Mouse (Mus musculus): ENCODE results near the gene Nckap1.
"Not testable (repeated sequence)": the region's sequence is repeated elsewhere in the genome, so short reads cannot be mapped to it uniquely, and the experiment has no call there.

The Nckap1 gene

GRCm38 (mm10) chr2:80559655-80560054 is 21.5 kb downstream of the Nckap1 start:
- DNase-seq = no peak

- no peak for DNase-seq
These were observed 26.7 kb downstream of the Nckap1 start for GRCm38 (mm10) chr2:80554442-80554841.

- no peak for DNase-seq
These were observed 31.5 kb downstream of the Nckap1 start for GRCm38 (mm10) chr2:80549704-80550103.

GRCm38 (mm10) chr2:80547901-80548300 is 33.3 kb downstream of the Nckap1 start:
- no peak for DNase-seq

- no peak for DNase-seq
These were observed 38.4 kb downstream of the Nckap1 start for GRCm38 (mm10) chr2:80542801-80543200.

GRCm38 (mm10) chr2:80537156-80537555 is 44.0 kb downstream of the Nckap1 start:
- DNase-seq = no peak

GRCm38 (mm10) chr2:80536608-80537007 is 44.6 kb downstream of the Nckap1 start:
- no peak for DNase-seq

GRCm38 (mm10) chr2:80524275-80524674 is 56.9 kb downstream of the Nckap1 start:
- DNase-seq = no peak

GRCm38 (mm10) chr2:80506051-80506802 is 75.0 kb downstream of the Nckap1 start:
- no peak for DNase-seq

- no peak for DNase-seq
These were observed 79.0 kb downstream of the Nckap1 start for GRCm38 (mm10) chr2:80502132-80502531.

- not testable (repeated sequence) for DNase-seq
These were observed 85.9 kb downstream of the Nckap1 start for GRCm38 (mm10) chr2:80495304-80495703.

- DNase-seq = no peak
These were observed 94.3 kb downstream of the Nckap1 start for GRCm38 (mm10) chr2:80486851-80487250.

- no peak for DNase-seq
These were observed 96.2 kb downstream of the Nckap1 start for GRCm38 (mm10) chr2:80484951-80485350.

- DNase-seq = no peak
These were observed 105.3 kb downstream of the Nckap1 start for GRCm38 (mm10) chr2:80475831-80476230.

- DNase-seq = no peak
These were observed 106.9 kb downstream of the Nckap1 start for GRCm38 (mm10) chr2:80474247-80474796.

- no peak for DNase-seq
These were observed 115.0 kb downstream of the Nckap1 start for GRCm38 (mm10) chr2:80465991-80466821.

GRCm38 (mm10) chr2:80461827-80462226 is 119.4 kb downstream of the Nckap1 start:
- DNase-seq = no peak
